Mouse (Mus musculus) C2C12 (cell line): ENCODE data around the gene Rangrf. TPM values are rescaled to one million over a fixed set of nuclear protein-coding genes. Genes with fewer than 3 reads are reported as not detected.

Experiments used
- H3K27me3 ChIP-seq: one replicate; pipeline ENCODE4 v1.6.1; 2011; ENCODE audit not compliant: control insufficient read depth, insufficient read depth, insufficient read length
- H3K36me3 ChIP-seq: one replicate; pipeline ENCODE4 v1.6.1; 2011; ENCODE audit not compliant: control insufficient read depth, insufficient read depth
- H3K4me3 ChIP-seq: one replicate; pipeline ENCODE4 v1.5.1; 2011; ENCODE audit warnings: mild to moderate bottlenecking, control low read depth; ENCODE audit not compliant: poor library complexity, insufficient read depth, severe bottlenecking
- H3K79me2 ChIP-seq: one replicate; pipeline ENCODE4 v1.6.1; 2011; ENCODE audit not compliant: control insufficient read depth, insufficient read depth
- H3K79me3 ChIP-seq: one replicate; pipeline ENCODE4 v1.6.1; 2011; ENCODE audit warnings: low read depth, control low read depth
- H3ac ChIP-seq: one replicate; pipeline ENCODE3; 2011; ENCODE audit warnings: low read depth; ENCODE audit not compliant: control insufficient read depth, insufficient read length
- CEBPB ChIP-seq: IDR thresholded peaks from one replicate; pipeline ENCODE4 v1.6.1; 2011; ENCODE audit warnings: low read depth, mild to moderate bottlenecking, control low read depth, moderate library complexity
- CTCF ChIP-seq: IDR thresholded peaks from one replicate; pipeline ENCODE4 v1.5.1; 2011; ENCODE audit not compliant: control insufficient read depth, insufficient read depth, insufficient read length
- FOSL1 ChIP-seq: IDR thresholded peaks from one replicate; pipeline ENCODE4 v1.8.0; 2011; ENCODE audit warnings: mild to moderate bottlenecking, low read length; ENCODE audit not compliant: poor library complexity, insufficient read depth, severe bottlenecking
- MAX ChIP-seq: IDR thresholded peaks from one replicate; pipeline ENCODE4 v1.6.1; 2011; ENCODE audit warnings: mild to moderate bottlenecking, control low read depth
- MYOD1 ChIP-seq: IDR thresholded peaks from one replicate; pipeline ENCODE4 v1.6.1; 2011; ENCODE audit warnings: low read depth; ENCODE audit not compliant: control insufficient read depth, insufficient read length
- MYOG ChIP-seq: IDR thresholded peaks from one replicate; pipeline ENCODE4 v1.6.1; 2011; ENCODE audit not compliant: control insufficient read depth, insufficient read length; ENCODE audit errors: extremely low read depth
- USF1 ChIP-seq: IDR thresholded peaks from one replicate; pipeline ENCODE4 v1.6.1; 2011; ENCODE audit warnings: low read depth, mild to moderate bottlenecking, control low read depth, moderate library complexity
- polyA plus RNA-seq: library from polyadenylated mRNA; unstranded; fragments of >200 nt; fragmentation: generic; extraction: Trizol; gene quantifications from one replicate; pipeline ENCODE4 v1.2.1, GENCODE M21; 2012; ENCODE audit warnings: missing spikeins

The Rangrf gene
- polyA plus RNA-seq, 1 experiment, result 76.2 TPM

DNA sequence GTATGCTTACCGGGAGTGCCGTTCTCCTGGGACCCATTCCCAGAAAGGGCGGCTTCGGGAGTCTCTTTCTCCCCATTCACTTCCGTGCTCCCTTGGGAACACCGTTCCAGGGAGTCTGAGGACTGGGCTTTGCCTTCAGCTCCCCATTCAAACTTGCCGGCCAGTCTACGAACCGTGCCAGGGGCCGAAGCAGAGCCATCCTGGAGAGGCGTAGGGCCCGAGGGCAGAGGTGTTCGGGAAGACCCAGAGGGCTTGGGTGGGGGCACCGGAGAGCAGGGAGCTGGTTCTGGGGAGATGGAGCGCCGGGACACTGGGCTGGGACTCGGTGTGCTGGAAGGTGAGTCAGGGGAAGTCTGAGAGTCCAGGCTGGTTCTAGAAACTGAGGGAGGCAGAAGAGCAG, 20.6 kb downstream of the Rangrf start:
- TF ChIP-seq MAX (no peak), CTCF (no peak), FOSL1 (no peak), USF1 (no peak), MYOD1 (no peak), MYOG (no peak), CEBPB (no peak)
- Histone ChIP-seq H3K79me3 (no peaks in the 10 kb centered on the region), H3K79me2 (no peaks in the 10 kb centered on the region), H3K27me3 (no peaks in the 10 kb centered on the region), H3K36me3 (no peaks in the 10 kb centered on the region), H3K4me3 (no peak overlapping the region), H3ac (peak overlapping the region; percentile 18)

- H3K4me3 ChIP-seq, result no peak overlapping the region
- H3K79me3 ChIP-seq, result no peaks in the 10 kb centered on the region
- H3K79me2 ChIP-seq, result no peaks in the 10 kb centered on the region
- no peak for TF ChIP-seq USF1
- no peak for TF ChIP-seq CTCF
- no peak for TF ChIP-seq FOSL1
- no peak for TF ChIP-seq CEBPB
- H3K36me3 ChIP-seq, result no peaks in the 10 kb centered on the region
- no peaks in the 10 kb centered on the region for H3K27me3 ChIP-seq
- no peak overlapping the region for H3ac ChIP-seq
Observed at GRCm38 (mm10) chr11:68953903-68954302, 21.1 kb downstream of the Rangrf start.

DNA sequence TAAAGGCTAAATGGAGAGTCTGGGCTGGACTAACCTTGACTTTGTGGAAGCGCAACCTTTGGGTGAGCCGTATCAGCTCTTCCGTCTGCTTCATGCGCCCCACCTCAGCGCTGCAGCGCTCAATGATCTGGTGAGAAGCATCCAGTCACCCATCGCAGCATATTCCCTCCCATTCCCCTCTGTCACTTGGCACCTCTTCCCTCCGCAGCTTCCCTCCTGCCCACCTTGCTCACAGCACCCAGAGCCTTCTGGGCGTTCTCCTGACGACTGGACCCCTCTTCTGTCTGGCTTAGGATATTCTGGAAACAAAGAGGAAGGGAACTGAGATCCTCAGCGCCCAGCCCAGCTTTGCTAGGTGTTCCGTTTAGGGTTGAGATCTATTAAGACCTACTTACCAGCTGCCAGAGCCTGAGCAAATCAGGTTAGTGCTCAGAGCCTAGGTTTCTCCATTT, 27.4 kb downstream of the Rangrf start:
- H3K36me3 ChIP-seq, result no peaks in the 10 kb centered on the region
- H3K79me2 ChIP-seq, result no peaks in the 10 kb centered on the region
- no peak overlapping the region for H3ac ChIP-seq
- no peaks in the 10 kb centered on the region for H3K79me3 ChIP-seq
- TF ChIP-seq MAX (no peak), CTCF (no peak), MYOD1 (no peak), MYOG (no peak)
- H3K27me3 ChIP-seq, result no peaks in the 10 kb centered on the region
- no peak overlapping the region for H3K4me3 ChIP-seq

DNA sequence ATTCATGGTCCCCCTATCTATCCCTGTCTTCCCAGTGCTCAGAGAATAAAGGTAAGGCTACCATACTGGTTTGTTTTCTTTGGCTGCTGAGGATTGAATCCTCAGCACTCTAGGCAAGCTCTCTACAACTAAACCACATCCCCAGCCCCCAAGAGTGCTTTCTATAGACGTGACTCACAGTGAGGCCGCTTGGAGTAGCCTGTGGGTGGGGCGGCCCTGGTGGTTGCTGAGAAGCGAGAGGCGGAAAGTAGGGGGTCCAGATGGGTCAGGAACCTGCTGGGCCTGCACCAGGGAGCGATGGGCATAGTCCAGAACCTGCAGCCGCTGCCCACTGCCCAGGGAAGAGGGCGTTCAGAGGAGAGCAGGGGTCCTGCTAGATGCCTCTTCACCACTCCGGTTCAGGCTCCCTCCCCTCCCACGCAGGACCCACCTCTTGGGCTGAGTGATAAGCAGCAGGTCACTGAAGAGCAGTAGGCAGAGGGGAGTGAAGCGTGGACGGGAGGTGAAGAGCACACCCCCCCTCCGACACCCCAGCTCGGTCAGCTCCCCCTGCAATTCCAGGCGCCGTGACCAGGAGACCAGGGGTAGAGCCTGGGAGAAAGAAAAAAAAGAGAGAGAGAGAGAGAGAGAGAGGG, 28.1 kb downstream of the Rangrf start:
- Histone ChIP-seq H3K36me3 (no peaks in the 10 kb centered on the region), H3K27me3 (no peaks in the 10 kb centered on the region), H3K4me3 (no peak overlapping the region), H3K79me3 (no peaks in the 10 kb centered on the region), H3ac (peak overlapping the region; percentile 70), H3K79me2 (no peaks in the 10 kb centered on the region)
- TF ChIP-seq MAX, result no peak
- peak; percentile 14 for TF ChIP-seq FOSL1

DNA sequence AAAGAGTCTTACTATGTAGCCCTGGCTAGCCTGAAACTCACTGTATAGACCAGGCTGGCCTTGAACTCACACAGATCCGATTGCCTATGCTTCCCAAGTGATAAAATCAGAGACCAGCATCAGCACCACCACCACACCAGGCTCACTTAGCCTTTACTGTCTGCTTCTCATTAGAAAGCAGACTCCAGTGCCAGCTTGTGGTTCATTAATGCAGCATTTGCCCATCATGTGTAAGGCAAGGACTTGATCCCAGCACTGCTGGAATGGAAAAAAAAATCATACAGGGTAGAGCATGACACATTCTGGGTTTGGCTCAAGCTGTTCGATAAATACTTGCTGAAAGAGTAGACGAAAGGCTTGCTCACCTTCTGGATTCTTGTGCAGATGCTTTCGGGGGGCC, 29.0 kb downstream of the Rangrf start:
- H3K79me2 ChIP-seq, result no peaks in the 10 kb centered on the region
- no peaks in the 10 kb centered on the region for H3K27me3 ChIP-seq
- no peaks in the 10 kb centered on the region for H3K79me3 ChIP-seq
- no peaks in the 10 kb centered on the region for H3K36me3 ChIP-seq
- TF ChIP-seq USF1 (no peak), MAX (no peak), CEBPB (no peak), MYOG (no peak), CTCF (no peak), MYOD1 (no peak)
- no peak overlapping the region for H3ac ChIP-seq
- H3K4me3 ChIP-seq, result no peak overlapping the region

DNA sequence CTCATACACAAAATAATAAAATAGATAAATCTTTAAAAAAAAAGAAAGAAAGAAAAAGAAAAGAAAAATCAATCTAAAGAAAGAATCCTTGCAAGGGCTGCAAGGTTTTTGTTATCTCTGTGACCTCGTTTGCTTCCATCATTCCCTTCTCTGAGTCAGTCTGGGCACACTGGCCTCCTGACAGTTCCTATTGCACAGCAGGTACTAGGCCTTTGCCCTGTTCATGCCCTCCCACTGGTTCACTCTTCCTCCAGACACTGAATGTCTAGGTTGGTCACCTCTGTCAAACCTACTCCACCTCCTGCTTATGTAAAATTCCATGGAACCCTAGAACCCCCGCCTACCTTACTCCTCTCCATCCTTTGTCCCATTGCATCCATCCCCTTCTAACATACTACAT, 29.7 kb downstream of the Rangrf start:
- Histone ChIP-seq H3K79me2 (no peaks in the 10 kb centered on the region), H3K27me3 (no peaks in the 10 kb centered on the region), H3K79me3 (no peaks in the 10 kb centered on the region), H3K4me3 (no peak overlapping the region), H3ac (no peak overlapping the region), H3K36me3 (no peaks in the 10 kb centered on the region)
- TF ChIP-seq MAX, result no peak
- TF ChIP-seq MYOG, result no peak
- TF ChIP-seq MYOD1, result no peak
- TF ChIP-seq FOSL1, result no peak
- no peak for TF ChIP-seq USF1
- no peak for TF ChIP-seq CTCF
- TF ChIP-seq CEBPB, result no peak
